Mouse (Mus musculus) CH12.LX (cell line): ENCODE measurements around the gene Slc29a3. TPM values are rescaled to one million over a fixed set of nuclear protein-coding genes. Genes with fewer than 3 reads are reported as not detected.

ENCODE experiments used
- DNase-seq: peaks from one replicate; pipeline ENCODE4 v3.0.0-alpha.2; 2013; ENCODE audit errors: extremely low read depth
- H3K27ac ChIP-seq: 2 replicates; pipeline ENCODE4 v1.5.1; 2012; ENCODE audit warnings: low read depth, mild to moderate bottlenecking, control low read depth, moderate library complexity; ENCODE audit not compliant: insufficient read depth
- H3K27me3 ChIP-seq: replicated peaks from 2 replicates; pipeline ENCODE3; 2012; ENCODE audit warnings: inconsistent platforms
- H3K36me3 ChIP-seq, 2 experiments: replicated peaks in 1 of 2; 2 replicates each; pipeline versions ENCODE3 to v1.6.1; 2012; ENCODE audit warnings: inconsistent platforms in 1 of 2, low read length in 1 of 2, mild to moderate bottlenecking in 1 of 2, mixed read lengths in 1 of 2, moderate library complexity in 1 of 2; ENCODE audit not compliant: control insufficient read depth in 1 of 2, insufficient read depth in 1 of 2
- H3K4me1 ChIP-seq, 2 experiments: 2 replicates each; pipeline ENCODE4 v1.6.1; 2012; ENCODE audit warnings: inconsistent platforms in 1 of 2, moderate library complexity in 1 of 2; ENCODE audit not compliant: insufficient read depth in 2 of 2, control insufficient read depth in 1 of 2
- H3K4me2 ChIP-seq: 2 replicates; pipeline ENCODE4 v1.6.1; 2012; ENCODE audit warnings: low read depth, mild to moderate bottlenecking, control low read depth; ENCODE audit not compliant: poor library complexity, insufficient read depth, severe bottlenecking
- H3K4me3 ChIP-seq, 3 experiments: fragments of 150-350 bp in 1 of 3; sonication (generic) in 1 of 3; replicated peaks in 1 of 3; 2 replicates each; pipeline versions ENCODE3 to v1.5.1; 2011 to 2012; ENCODE audit warnings: low read depth in 2 of 3, low read length in 2 of 3, mild to moderate bottlenecking in 2 of 3, moderate library complexity in 2 of 3, control low read depth in 1 of 3, improper control_type of control experiment in 1 of 3, inconsistent platforms in 1 of 3, mixed read lengths in 1 of 3; ENCODE audit not compliant: poor library complexity in 1 of 3
- H3K79me2 ChIP-seq: replicated peaks from 2 replicates; pipeline ENCODE4 v1.6.1; 2012; ENCODE audit warnings: mild to moderate bottlenecking, moderate library complexity; ENCODE audit not compliant: control insufficient read depth, poor library complexity, insufficient read depth, severe bottlenecking; ENCODE audit errors: extremely low read depth
- H3K9ac ChIP-seq: 2 replicates; pipeline ENCODE4 v1.6.1; 2012; ENCODE audit warnings: low read depth, mild to moderate bottlenecking, control low read depth, moderate library complexity; ENCODE audit not compliant: insufficient read depth
- H3K9me3 ChIP-seq: replicated peaks from 2 replicates; pipeline ENCODE3; 2012; ENCODE audit warnings: low read length, inconsistent platforms, mixed read lengths
- BHLHE40 ChIP-seq: IDR thresholded peaks from 2 replicates; pipeline ENCODE4 v1.6.1; 2011; ENCODE audit warnings: mild to moderate bottlenecking, low read depth, low read length, improper control_type of control experiment
- CHD1 ChIP-seq: IDR thresholded peaks from 2 replicates; pipeline ENCODE4 v1.6.1; 2012; ENCODE audit warnings: low read depth, low read length, improper control_type of control experiment, inconsistent platforms
- CTCF ChIP-seq, 2 experiments: IDR thresholded peaks in 1 of 2; conservative IDR thresholded peaks in 1 of 2; 2 replicates each; pipeline ENCODE4 v1.5.1; 2011 to 2012; ENCODE audit warnings: low read depth in 2 of 2, low read length in 2 of 2, improper control_type of control experiment in 1 of 2, inconsistent platforms in 1 of 2, mild to moderate bottlenecking in 1 of 2, moderate library complexity in 1 of 2
- ELF1 ChIP-seq: IDR thresholded peaks from 2 replicates; pipeline ENCODE4 v1.6.1; 2014; ENCODE audit warnings: low read depth, mild to moderate bottlenecking, inconsistent platforms, low read length, improper control_type of control experiment
- EP300 ChIP-seq: IDR thresholded peaks from 2 replicates; pipeline ENCODE4 v1.6.1; 2011; ENCODE audit warnings: low read length, improper control_type of control experiment
- ETS1 ChIP-seq: conservative IDR thresholded peaks from 2 replicates; pipeline ENCODE4 v1.6.1; 2012; ENCODE audit warnings: low read depth, mild to moderate bottlenecking, inconsistent platforms, low read length, improper control_type of control experiment, moderate library complexity
- HCFC1 ChIP-seq: IDR thresholded peaks from 2 replicates; pipeline ENCODE4 v1.6.1; 2012; ENCODE audit warnings: low read depth, mild to moderate bottlenecking, inconsistent platforms, low read length, improper control_type of control experiment
- IRF4 ChIP-seq: IDR thresholded peaks from 2 replicates; pipeline ENCODE4 v1.6.1; 2014; ENCODE audit warnings: low read depth, mild to moderate bottlenecking, inconsistent platforms, low read length, improper control_type of control experiment
- JUN ChIP-seq: IDR thresholded peaks from 2 replicates; pipeline ENCODE4 v1.6.1; 2011; ENCODE audit warnings: low read depth, mild to moderate bottlenecking, low read length, improper control_type of control experiment, moderate library complexity; ENCODE audit not compliant: insufficient read depth
- JUND ChIP-seq: conservative IDR thresholded peaks from 2 replicates; pipeline ENCODE4 v1.6.1; 2011; ENCODE audit warnings: low read depth, low read length, improper control_type of control experiment
- MAFK ChIP-seq: IDR thresholded peaks from 2 replicates; pipeline ENCODE4 v1.6.1; 2011; ENCODE audit warnings: low read length, improper control_type of control experiment; ENCODE audit not compliant: insufficient replicate concordance
- MAZ ChIP-seq: IDR thresholded peaks from 2 replicates; pipeline ENCODE4 v1.6.1; 2012; ENCODE audit warnings: low read depth, mild to moderate bottlenecking, inconsistent platforms, low read length, improper control_type of control experiment, moderate library complexity
- MEF2A ChIP-seq: IDR thresholded peaks from 2 replicates; pipeline ENCODE4 v1.6.1; 2014; ENCODE audit warnings: low read depth, mild to moderate bottlenecking, inconsistent platforms, low read length, improper control_type of control experiment, borderline replicate concordance
- MXI1 ChIP-seq: IDR thresholded peaks from 2 replicates; pipeline ENCODE4 v1.6.1; 2011; ENCODE audit warnings: mild to moderate bottlenecking, low read depth, low read length, improper control_type of control experiment
- NELFE ChIP-seq: IDR thresholded peaks from 2 replicates; pipeline ENCODE4 v1.6.1; 2011; ENCODE audit warnings: low read depth, low read length, improper control_type of control experiment
- NRF1 ChIP-seq: IDR thresholded peaks from 2 replicates; pipeline ENCODE4 v1.6.1; 2014; ENCODE audit warnings: low read depth, mild to moderate bottlenecking, inconsistent platforms, low read length, improper control_type of control experiment, moderate library complexity
- PAX5 ChIP-seq: IDR thresholded peaks from 2 replicates; pipeline ENCODE4 v1.6.1; 2012; ENCODE audit warnings: low read length, inconsistent platforms, mixed read lengths
- POLR2A ChIP-seq: IDR thresholded peaks from 2 replicates; pipeline ENCODE4 v1.6.1; 2011; ENCODE audit warnings: low read depth, mild to moderate bottlenecking, improper control_type of control experiment, low read length
- RAD21 ChIP-seq: IDR thresholded peaks from 2 replicates; pipeline ENCODE4 v1.6.1; 2011; ENCODE audit warnings: low read depth, mild to moderate bottlenecking, low read length, improper control_type of control experiment, moderate library complexity
- SMC3 ChIP-seq: IDR thresholded peaks from 2 replicates; pipeline ENCODE4 v1.6.1; 2011; ENCODE audit warnings: low read depth, low read length, improper control_type of control experiment
- TBP ChIP-seq: conservative IDR thresholded peaks from 2 replicates; pipeline ENCODE4 v1.6.1; 2011; ENCODE audit warnings: low read depth, low read length, improper control_type of control experiment
- TCF12 ChIP-seq: IDR thresholded peaks from 2 replicates; pipeline ENCODE4 v1.6.1; 2014; ENCODE audit warnings: low read depth, mild to moderate bottlenecking, inconsistent platforms, low read length, improper control_type of control experiment
- UBTF ChIP-seq: IDR thresholded peaks from 2 replicates; pipeline ENCODE4 v1.6.1; 2012; ENCODE audit warnings: low read depth, mild to moderate bottlenecking, inconsistent platforms, low read length, improper control_type of control experiment, moderate library complexity
- ZC3H11A ChIP-seq: IDR thresholded peaks from 2 replicates; pipeline ENCODE4 v1.6.1; 2012; ENCODE audit warnings: low read depth, mild to moderate bottlenecking, inconsistent platforms, low read length, improper control_type of control experiment
- ZNF384 ChIP-seq: IDR thresholded peaks from 2 replicates; pipeline ENCODE4 v1.6.1; 2012; ENCODE audit warnings: low read depth, low read length, improper control_type of control experiment, inconsistent platforms
- dilution Hi-C: fragments of 300-500 bp; cut with MboI; formaldehyde crosslinking; loops from 2 replicates; pipeline ENCODE4 v1.14.3; 2020; ENCODE audit warnings: low sequenced_read_pairs; ENCODE audit not compliant: extremely low pct_unique_long_range_greater_than_20kb, extremely low pct_ligation_motif_present
- in situ Hi-C: fragments of 300-500 bp; cut with MboI; formaldehyde crosslinking; loops from 3 replicates; pipeline ENCODE4 v1.14.3; 2019; ENCODE audit warnings: low sequenced_read_pairs, low pct_ligation_motif_present, low pct_unique_long_range_greater_than_20kb, mixed read lengths
- polyA plus RNA-seq: library from polyadenylated mRNA; unstranded; fragments of >175 nt; gene quantifications from 2 replicates; pipeline ENCODE4 v1.2.1, GENCODE M21; 2012; ENCODE audit warnings: low read depth; ENCODE audit not compliant: insufficient read length
- total RNA-seq, 2 experiments: library from RNA; depleted of rRNA; stranded (reverse); fragments of 300-350 nt in 1 of 2; fragments of >200 nt in 1 of 2; gene quantifications; 2 replicates each; pipeline ENCODE4 v1.2.3; 2012 to 2014

Gene Slc29a3
- total and polyA plus RNA-seq, 3 experiments = 4.1 to 19.1 (median 5.9) TPM

GRCm38 (mm10) chr10:60760377-60760776 lies 7.8 kb upstream of the Slc29a3 start:
- Histone ChIP-seq H3K9me3 (peaks cover 21% of the 10 kb centered on the region), H3K4me1 (no peaks in the 10 kb centered on the region), H3K27me3 (peaks cover 61% of the 10 kb centered on the region), H3K27ac (no peak overlapping the region), H3K9ac (no peak overlapping the region), H3K4me3 (no peak overlapping the region), H3K4me2 (no peak overlapping the region), H3K79me2 (no peaks in the 10 kb centered on the region), H3K36me3 (no peaks in the 10 kb centered on the region)
- in situ Hi-C loops = no loop called here
- dilution Hi-C loops = loop anchor here (25.0 kb wide), 1 partner anchor 302 kb away; no protein-coding TSS in a partner anchor
- peak; percentile 95 for DNase-seq
- TF ChIP-seq POLR2A (no peak), NELFE (peak; percentile 50; the same call in 1 of the 2 replicates), ELF1 (peak; percentile 91), TCF12 (peak; percentile 41; the same call in 1 of the 2 replicates), MXI1 (no peak), TBP (no peak), JUN (0 out of 2 replicates have a peak, but pooled peaks have one; percentile 6), CHD1 (no peak), UBTF (no peak), EP300 (no peak), NRF1 (0 out of 2 replicates have a peak, but pooled peaks have one; percentile 25), BHLHE40 (0 out of 2 replicates have a peak, but pooled peaks have one; percentile 16), SMC3 (peak; percentile 89), ZNF384 (no peak), ETS1 (0 out of 2 replicates have a peak, but pooled peaks have one; percentile 11), CTCF (conservative IDR thresholded peaks at IDR 0.05 in 1 of 2, IDR thresholded peaks at IDR 0.05 in 1 of 2; ENCODE audit: low read depth in 2 of 2, low read length in 2 of 2) (peak; percentile 70 to 98), PAX5 (no peak), RAD21 (peak; percentile 88), MEF2A (peak; percentile 68; the same call in 1 of the 2 replicates), JUND (peak; percentile 41), ZC3H11A (peak; percentile 63), IRF4 (peak; percentile 61; the same call in 1 of the 2 replicates), MAZ (0 out of 2 replicates have a peak, but pooled peaks have one; percentile 51), MAFK (peak; percentile 17; the same call in 1 of the 2 replicates), HCFC1 (peak; percentile 38; the same call in 1 of the 2 replicates)
- TF ChIP-seq, all 38 proteins: peak for 17
